Mouse (Mus musculus): ENCODE data around the gene Dhx15.
"Not testable (repeated sequence)": the region's sequence is repeated elsewhere in the genome, so short reads cannot be mapped to it uniquely, and the experiment has no call there.

Dhx15 gene

GRCm38 (mm10) chr5:52190371-52191179, at the start of gene Dhx15:
Gene Dhx15 (minus strand): TSS chr5:52190514.
- peak; percentile 87 to 96 for DNase-seq (ENCODE audit: low spot score in 2 of 2)

- no peak for DNase-seq (ENCODE audit: low spot score in 2 of 2)
These were observed 48.6 kb upstream of the Dhx15 start for GRCm38 (mm10) chr5:52238877-52239276.

DNA sequence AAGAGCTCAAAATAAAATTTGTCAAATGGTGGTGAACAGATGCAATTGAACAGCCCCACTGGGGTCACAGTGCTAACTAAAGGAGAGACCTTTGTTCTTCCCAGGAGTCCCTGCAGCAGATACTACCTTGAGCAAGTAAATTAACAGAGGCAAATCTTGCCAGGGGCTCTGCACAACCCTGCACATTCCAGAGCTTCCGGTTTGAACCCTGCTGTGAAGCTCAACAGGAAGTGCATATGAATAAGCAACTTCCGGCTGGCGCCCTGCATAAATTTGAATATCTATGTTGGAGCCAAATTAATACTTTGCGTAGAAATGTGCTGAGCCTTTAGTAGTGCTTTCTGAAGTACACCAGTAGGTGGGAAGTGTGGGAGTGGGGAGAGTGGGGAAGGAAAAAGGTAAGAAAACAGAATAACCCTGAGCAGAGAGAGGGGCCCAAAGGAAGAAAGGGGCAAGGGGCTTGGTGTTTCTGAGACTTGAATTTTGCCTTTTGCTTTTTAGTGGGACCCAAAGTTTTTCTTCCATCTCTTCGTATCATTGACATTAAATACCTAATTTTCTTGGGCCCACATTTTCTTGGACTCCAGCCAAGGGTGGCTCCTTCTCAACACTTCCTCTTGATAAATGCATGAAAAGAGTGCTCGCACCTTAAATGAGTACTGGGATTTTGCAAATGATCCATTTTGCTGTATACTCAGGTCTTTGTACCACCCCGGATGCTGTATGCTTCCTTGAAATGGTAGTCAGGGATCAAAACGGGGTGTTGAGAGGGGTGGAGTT, 47.8 kb upstream of the Dhx15 start:
- DNase-seq (ENCODE audit: low spot score in 2 of 2): no peak

GRCm38 (mm10) chr5:52236585-52236984, 46.3 kb upstream of the Dhx15 start:
- not testable (repeated sequence) for DNase-seq (ENCODE audit: low spot score in 2 of 2)

GRCm38 (mm10) chr5:52234570-52234969, 44.3 kb upstream of the Dhx15 start:
- DNase-seq (ENCODE audit: low spot score in 2 of 2): no peak

GRCm38 (mm10) chr5:52233891-52234290, 43.6 kb upstream of the Dhx15 start:
- no peak for DNase-seq (ENCODE audit: low spot score in 2 of 2)

GRCm38 (mm10) chr5:52232611-52233010, 42.3 kb upstream of the Dhx15 start:
- no peak for DNase-seq (ENCODE audit: low spot score in 2 of 2)

DNA sequence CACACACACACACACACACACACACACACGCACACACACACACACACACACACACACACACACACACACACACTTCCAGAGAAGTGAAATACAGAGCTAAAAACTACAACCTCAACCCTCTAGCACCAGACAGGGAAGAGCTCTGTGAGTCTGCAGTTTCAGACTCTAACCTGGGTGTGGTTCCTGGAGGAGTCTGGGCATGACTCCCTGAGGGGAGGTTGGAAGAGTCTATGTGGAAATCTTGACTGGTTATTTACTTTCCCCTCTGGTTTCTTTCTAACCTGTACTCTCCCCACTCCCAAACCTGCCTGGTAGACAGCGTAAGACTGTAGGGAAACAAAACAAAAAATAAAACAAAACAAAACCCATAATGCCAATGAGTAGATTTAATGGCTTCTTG, 41.9 kb upstream of the Dhx15 start:
- no peak for DNase-seq (ENCODE audit: low spot score in 2 of 2)

DNA sequence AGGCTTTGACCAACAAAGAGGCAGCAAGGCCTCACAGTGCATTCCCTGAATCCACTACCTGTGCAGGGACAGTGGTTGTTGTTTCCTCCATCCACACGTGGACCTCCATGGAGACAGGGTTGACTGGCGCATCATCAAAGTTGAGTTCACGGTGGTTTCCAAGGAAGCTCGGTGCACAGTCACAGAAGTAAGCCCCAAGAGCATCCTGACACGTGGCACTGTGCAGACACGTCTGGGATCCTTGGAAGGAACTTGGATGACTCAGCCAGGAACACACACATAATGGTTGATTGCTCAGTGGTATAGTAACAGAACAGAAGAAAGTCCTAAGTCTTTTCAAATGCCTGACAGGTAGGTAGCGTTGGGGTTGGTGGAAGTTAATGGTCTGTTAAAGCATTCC, 40.2 kb upstream of the Dhx15 start:
- no peak for DNase-seq (ENCODE audit: low spot score in 2 of 2)

DNA sequence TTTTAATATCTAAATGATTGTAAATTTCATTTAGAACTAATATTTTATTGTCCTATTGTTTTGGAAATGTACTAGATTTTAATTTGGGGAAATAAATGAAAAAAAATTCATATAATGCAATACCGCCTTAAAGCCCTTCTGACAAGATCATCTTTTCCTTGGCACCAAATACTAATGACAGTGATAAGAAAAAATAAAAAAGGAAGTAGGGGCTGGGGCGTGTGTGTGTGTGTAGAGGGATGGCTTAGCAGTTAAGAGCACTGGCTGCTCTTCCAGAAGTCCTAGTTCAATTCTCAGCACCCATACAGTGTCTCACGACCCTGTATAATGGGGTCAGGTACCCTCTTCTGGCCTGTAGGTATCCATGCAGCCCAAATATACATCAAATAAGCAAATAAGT, 36.4 kb upstream of the Dhx15 start:
- DNase-seq (ENCODE audit: low spot score in 2 of 2): no peak

GRCm38 (mm10) chr5:52221596-52221995, 31.3 kb upstream of the Dhx15 start:
- DNase-seq (ENCODE audit: low spot score in 2 of 2): no peak

GRCm38 (mm10) chr5:52220013-52220804, 29.9 kb upstream of the Dhx15 start:
- no peak for DNase-seq (ENCODE audit: low spot score in 2 of 2)

- no peak for DNase-seq (ENCODE audit: low spot score in 2 of 2)
These were observed 27.9 kb upstream of the Dhx15 start for GRCm38 (mm10) chr5:52218238-52218637.

GRCm38 (mm10) chr5:52213143-52213900, 23.0 kb upstream of the Dhx15 start:
- no peak for DNase-seq (ENCODE audit: low spot score in 2 of 2)

DNA sequence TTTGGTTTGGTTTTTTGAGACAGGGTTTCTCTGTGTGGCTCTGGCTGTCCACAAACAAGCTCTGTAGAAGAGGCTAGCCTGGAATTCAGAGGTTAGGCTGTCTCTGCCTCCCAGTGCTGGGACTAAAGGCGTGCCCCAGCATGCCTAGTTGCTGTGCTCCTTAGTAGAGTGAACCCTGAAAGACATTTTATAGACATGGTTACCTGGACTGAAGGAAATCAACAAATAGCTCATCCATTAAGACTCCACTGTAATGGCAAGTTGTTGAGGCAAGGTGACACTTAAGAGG, 810 bp upstream of the Dhx15 start:
- DNase-seq (ENCODE audit: low spot score in 2 of 2): no peak

DNA sequence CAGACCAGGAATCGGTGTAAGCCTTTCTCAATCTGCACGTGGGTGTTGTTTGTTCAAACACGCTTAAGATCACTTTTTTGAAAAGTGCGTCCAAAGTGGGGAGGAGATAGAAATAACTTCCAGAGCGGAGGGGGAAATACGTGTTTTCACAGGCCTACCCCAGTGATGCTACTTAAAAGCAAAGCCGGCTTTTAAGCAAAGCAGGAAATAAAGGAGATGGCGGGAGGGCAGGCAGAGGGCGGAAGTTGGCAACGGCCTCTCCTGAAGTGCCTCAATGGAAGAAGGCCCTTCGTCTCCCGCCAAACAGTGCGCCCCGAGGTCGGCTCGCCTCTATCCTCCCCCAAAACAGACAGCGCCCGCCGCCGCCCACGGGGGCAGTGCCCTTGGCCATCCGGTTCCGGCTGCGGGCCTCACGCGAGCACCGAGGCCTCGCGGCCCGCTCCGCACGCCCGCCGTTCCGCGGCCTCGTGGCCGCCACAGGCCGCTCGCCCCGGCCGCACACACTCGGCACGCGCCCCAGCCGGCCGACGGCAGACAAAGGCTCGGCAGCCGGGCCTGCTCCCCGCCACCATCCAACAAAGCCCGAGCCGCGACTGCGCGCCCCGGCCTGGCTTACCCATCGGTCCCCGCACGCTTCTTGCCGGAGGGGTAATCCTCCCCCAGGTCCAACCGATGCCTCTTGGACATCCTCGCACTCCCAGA, 499 bp downstream of the Dhx15 start:
- peak; percentile 21 to 42 for DNase-seq (ENCODE audit: low spot score in 2 of 2)

- no peak for DNase-seq (ENCODE audit: low spot score in 2 of 2)
These were observed 2.1 kb downstream of the Dhx15 start for GRCm38 (mm10) chr5:52188206-52188605.

DNA sequence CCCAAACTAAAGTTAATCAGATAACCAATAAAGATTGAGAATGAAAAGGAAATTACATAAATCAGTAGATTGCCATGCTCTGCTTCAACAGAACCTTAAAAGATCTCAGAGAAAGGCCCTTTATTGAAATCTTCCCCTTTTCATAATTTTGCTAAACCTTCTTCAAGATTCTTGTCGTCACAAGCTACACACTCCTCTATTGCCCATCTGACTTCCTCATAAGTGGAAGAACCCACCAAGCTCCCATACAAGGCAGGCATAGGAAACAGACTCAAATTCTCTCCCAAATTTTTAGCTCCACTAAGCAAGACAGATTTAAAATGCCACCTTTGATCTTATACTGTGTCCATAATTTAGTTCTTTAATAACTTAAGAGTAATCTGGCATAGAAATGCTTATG, 13.0 kb downstream of the Dhx15 start:
- DNase-seq (ENCODE audit: low spot score in 2 of 2): no peak

DNA sequence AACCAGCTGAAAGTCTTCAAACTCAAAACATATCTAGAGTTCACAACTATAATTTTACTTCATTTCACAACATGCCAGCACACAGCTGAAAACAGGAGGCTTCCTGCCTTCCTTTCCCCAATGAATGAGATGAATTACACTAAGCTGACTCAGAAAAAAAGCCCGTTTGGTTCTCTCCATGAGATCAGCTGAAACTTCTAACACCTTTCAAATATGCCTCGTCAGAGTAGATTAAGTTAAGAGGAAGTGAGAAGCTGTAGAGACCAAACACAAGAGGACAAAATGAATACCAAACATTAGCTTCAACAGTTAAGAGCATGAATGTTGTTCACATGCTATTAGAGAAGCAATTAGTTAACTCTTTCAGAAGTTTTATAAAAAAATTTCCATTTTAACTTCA, 21.8 kb downstream of the Dhx15 start:
- no peak for DNase-seq (ENCODE audit: low spot score in 2 of 2)

DNA sequence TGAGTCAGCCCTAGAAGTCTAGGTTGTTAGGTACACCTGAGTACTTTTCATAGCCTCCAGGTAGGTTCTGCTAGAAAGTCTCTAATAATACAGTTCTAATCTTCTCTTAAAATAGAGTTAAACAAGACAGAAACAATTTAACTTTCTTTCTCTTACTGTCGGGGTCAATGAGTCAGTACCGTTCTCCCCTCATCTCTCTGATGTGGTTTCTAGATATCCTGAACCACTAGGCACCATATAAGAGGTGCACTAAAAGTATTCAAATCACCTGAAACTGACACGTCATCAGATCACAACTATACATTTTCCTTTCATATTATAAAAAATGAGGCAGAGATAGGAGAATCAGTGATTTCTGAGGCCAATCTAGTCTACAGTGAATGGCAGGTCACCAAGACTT, 41.2 kb downstream of the Dhx15 start:
- no peak for DNase-seq (ENCODE audit: low spot score in 2 of 2)

GRCm38 (mm10) chr5:52147141-52147540, 43.2 kb downstream of the Dhx15 start:
- no peak for DNase-seq (ENCODE audit: low spot score in 2 of 2)
